In genomic region chr13:64386048-64386447, GRCm38 (mm10) we compare ENCODE assay signal across 17 mouse cellular contexts. TPM values are rescaled to one million over a fixed set of nuclear protein-coding genes. Genes with fewer than 3 reads are reported as not detected.
DNase-seq lines count a peak whose midpoint lies in the region; ATAC-seq and TF ChIP-seq lines count a peak whose summit lies in the region.
"Had no signal": no experiment of that assay in that cellular context is flagged by ENCODE, and none has a peak within 500 bp of the region (broad histone marks: within the 10 kb centered on the region; RNA-seq: fewer than 3 reads in every experiment).

No protein-coding gene starts in this region.

- H3K9me3 ChIP-seq in intestine, postnatal 0 days (ENCODE audit: control insufficient read depth) = no peaks in the 10 kb centered on the region
- no peaks in the 10 kb centered on the region for H3K9me3 ChIP-seq in liver, embryonic 16.5 days (replicated peaks; ENCODE audit: control insufficient read depth, low read length)
- H3K9me3 ChIP-seq in hindbrain, embryonic 13.5 days = no peaks in the 10 kb centered on the region
- H3K9me3 ChIP-seq: embryonic facial prominence, embryonic 13.5 days; heart, embryonic 15.5 days; midbrain, embryonic 10.5 days had no signal

- no peaks in the 10 kb centered on the region for H3K27me3 ChIP-seq in intestine, postnatal 0 days (replicated peaks; ENCODE audit: control insufficient read depth, insufficient read depth, low read length)
- no peaks in the 10 kb centered on the region for H3K27me3 ChIP-seq in liver, embryonic 16.5 days (ENCODE audit: control insufficient read depth, insufficient read depth, low read depth, low read length)
- no peaks in the 10 kb centered on the region for H3K27me3 ChIP-seq in hindbrain, embryonic 13.5 days
- H3K27me3 ChIP-seq: embryonic facial prominence, embryonic 13.5 days; heart, embryonic 15.5 days had no signal

- TF ChIP-seq CTCF in intestine, postnatal 0 days (IDR thresholded peaks at IDR 0.05; ENCODE audit: low read depth) = no peak

- H3K9ac ChIP-seq in intestine, postnatal 0 days (ENCODE audit: low read depth, low read length) = no peak overlapping the region; the same call in 1 of the 2 replicates
- no peak overlapping the region for H3K9ac ChIP-seq in liver, embryonic 16.5 days (ENCODE audit: low read depth, low read length)
- no peak overlapping the region for H3K9ac ChIP-seq in hindbrain, embryonic 13.5 days
- H3K9ac ChIP-seq: embryonic facial prominence, embryonic 13.5 days; heart, embryonic 15.5 days had no signal

- intact Hi-C loops in gastrocnemius, postnatal 14 days (cut with DNase I; ENCODE audit: low total_unique reads) = no loop called here
- intact Hi-C loops in heart, postnatal 36 days (cut with DNase I) = no loop called here

- H3K4me1 ChIP-seq in intestine, postnatal 0 days (replicated peaks; ENCODE audit: control insufficient read depth, insufficient read depth, low read length) = no peaks in the 10 kb centered on the region
- H3K4me1 ChIP-seq in liver, embryonic 16.5 days (ENCODE audit: control insufficient read depth, low read depth, low read length) = no peaks in the 10 kb centered on the region; the same call in 1 of the 2 replicates
- H3K4me1 ChIP-seq in hindbrain, embryonic 13.5 days (replicated peaks) = no peaks in the 10 kb centered on the region
- H3K4me1 ChIP-seq: embryonic facial prominence, embryonic 13.5 days; heart, embryonic 15.5 days; midbrain, embryonic 10.5 days had no signal

- no peak overlapping the region; the same call in 1 of the 2 replicates for H3K27ac ChIP-seq in intestine, postnatal 0 days (ENCODE audit: low read depth, low read length)
- H3K27ac ChIP-seq in liver, embryonic 16.5 days (ENCODE audit: low read length) = peak overlapping the region; percentile 64
- H3K27ac ChIP-seq in hindbrain, embryonic 13.5 days = no peak overlapping the region
- H3K27ac ChIP-seq: embryonic facial prominence, embryonic 13.5 days; gastrocnemius, adult 2 months; heart, adult 2 months; heart, embryonic 15.5 days; midbrain, embryonic 10.5 days had no signal

- no peak overlapping the region for H3K4me3 ChIP-seq in intestine, postnatal 0 days (ENCODE audit: low read depth, low read length)
- H3K4me3 ChIP-seq in liver, embryonic 16.5 days (ENCODE audit: low read depth, low read length) = no peak overlapping the region
- no peak overlapping the region for H3K4me3 ChIP-seq in hindbrain, embryonic 13.5 days
- H3K4me3 ChIP-seq: embryonic facial prominence, embryonic 13.5 days; gastrocnemius, adult 2 months; heart, adult 2 months; heart, embryonic 15.5 days; midbrain, embryonic 10.5 days had no signal

- DNase-seq in kidney, adult 9 months = peak; percentile 78
- peak; percentile 68 to 80 for DNase-seq in kidney, postnatal 36 days
- DNase-seq in right cerebral cortex, adult 2 months (ENCODE audit: low spot score in 2 of 2) = no peak
- no peak for DNase-seq in gastrocnemius, postnatal 14 days
- DNase-seq in heart, postnatal 36 days = no peak
- DNase-seq: adrenal gland, postnatal 14 days; cerebellum, adult 2 months; gastrocnemius, adult 2 months; heart, adult 2 months; thymus, adult 18-20 months had no signal

- peak; percentile 82 for ATAC-seq in intestine, postnatal 0 days
- ATAC-seq in liver, embryonic 16.5 days (ENCODE audit: low read depth) = peak; percentile 95
- ATAC-seq in hindbrain, embryonic 13.5 days (ENCODE audit: low FRiP score) = no peak
- ATAC-seq: inflammation-experienced regulatory T-cells, adult 6 months had no signal

- H3K4me2 ChIP-seq in intestine, postnatal 0 days (replicated peaks; ENCODE audit: low read depth) = no peak overlapping the region
- H3K4me2 ChIP-seq in liver, embryonic 16.5 days (ENCODE audit: low read depth, low read length) = no peak overlapping the region
- H3K4me2 ChIP-seq in hindbrain, embryonic 13.5 days = no peak overlapping the region
- H3K4me2 ChIP-seq: embryonic facial prominence, embryonic 13.5 days; heart, embryonic 15.5 days had no signal

- H3K36me3 ChIP-seq in intestine, postnatal 0 days (ENCODE audit: control insufficient read depth, insufficient read depth) = no peaks in the 10 kb centered on the region
- H3K36me3 ChIP-seq in liver, embryonic 16.5 days (ENCODE audit: control insufficient read depth, insufficient read depth) = no peaks in the 10 kb centered on the region
- no peaks in the 10 kb centered on the region for H3K36me3 ChIP-seq in hindbrain, embryonic 13.5 days
- H3K36me3 ChIP-seq: embryonic facial prominence, embryonic 13.5 days; heart, embryonic 15.5 days; midbrain, embryonic 10.5 days had no signal

- 23% methylated on average over 2 of the region's 2 CpGs for WGBS in intestine, postnatal 0 days
- WGBS in liver, embryonic 16.5 days (ENCODE audit: insufficient replicate concordance) = 16% methylated on average over 2 of the region's 2 CpGs
- 48% methylated on average over 2 of the region's 2 CpGs for WGBS in hindbrain, embryonic 13.5 days

RNA-seq across cellular contexts. Expression of gene Ctsl, which starts 15.4 kb away (rescaled TPM):
- polyA plus RNA-seq in intestine, postnatal 0 days (2015; fragmentation: Nextera tagmentation; extraction: Ambion mirVana) = 1,058 and 1,193 TPM in 2 replicates
- polyA plus RNA-seq in liver, embryonic 16.5 days (2015; fragmentation: Nextera tagmentation; extraction: Ambion mirVana) = 242 and 244 TPM in 2 replicates
- polyA plus RNA-seq in hindbrain, embryonic 13.5 days (2015; fragmentation: Nextera tagmentation; extraction: Ambion mirVana) = 129 and 131 TPM in 2 replicates
- 100 to 1,000 TPM; 132 to 141 TPM for total RNA-seq in gastrocnemius, postnatal 14 days (2021)
- total RNA-seq in heart, postnatal 36 days (2021) = 100 to 1,000 TPM; 280 to 282 TPM

RNA-seq across cellular contexts. Expression of gene Cdk20, which starts 46.1 kb away (rescaled TPM):
- polyA plus RNA-seq in intestine, postnatal 0 days (2015; fragmentation: Nextera tagmentation; extraction: Ambion mirVana) = 4.1 and 4.3 TPM in 2 replicates
- polyA plus RNA-seq in liver, embryonic 16.5 days (2015; fragmentation: Nextera tagmentation; extraction: Ambion mirVana) = 4.1 and 4.9 TPM in 2 replicates
- polyA plus RNA-seq in hindbrain, embryonic 13.5 days (2015; fragmentation: Nextera tagmentation; extraction: Ambion mirVana) = 16.6 and 18.1 TPM in 2 replicates
- 1 to 10 TPM; 2.5 to 3.1 TPM for total RNA-seq in gastrocnemius, postnatal 14 days (2021)
- 1 to 10 TPM; 2.2 to 2.7 TPM for total RNA-seq in heart, postnatal 36 days (2021)

Comparison
In these comparisons a context has a peak if more than half of its experiments do, and no peak if none do; other contexts are left out.
1. DNase-seq: peak in kidney, adult 9 months (single experiment) and kidney, postnatal 36 days (2 of 2); none in right cerebral cortex, adult 2 months (0 of 2), gastrocnemius, postnatal 14 days (single experiment) and heart, postnatal 36 days (0 of 2).